Mouse (Mus musculus): ENCODE measurements at regions not wholly inside any gene's neighbourhood (a gene's known extent, or its start where the extent isn't known, plus 50 kb on each side); places are given as distances from the start of the nearest gene placed in this dataset.
A peak's percentile ranks its signal among the peaks of the same experiment; 100 is the strongest.

- H3K79me2 ChIP-seq (replicated peaks; ENCODE audit: control insufficient read depth, insufficient read depth, low read length) = no peaks in the 10 kb centered on the region
- intact Hi-C loops (cut with DNase I) = no loop called here
- H3K4me3 ChIP-seq = no peak overlapping the region
- TF ChIP-seq POLR2A (IDR thresholded peaks at IDR 0.05; ENCODE audit: insufficient read depth, low read depth, low read length) = no peak
- TF ChIP-seq EP300 (IDR thresholded peaks at IDR 0.05; ENCODE audit: insufficient read depth, low read depth, low read length) = 0 out of 2 replicates have a peak, but pooled peaks have one; percentile 35
- TF ChIP-seq CTCF (IDR thresholded peaks at IDR 0.05) = no peak
- no peaks in the 10 kb centered on the region for H3K4me1 ChIP-seq (ENCODE audit: control insufficient read depth, insufficient read depth, low read length)
- 10% methylated on average over 6 of the region's 6 CpGs for WGBS
- H3K9ac ChIP-seq (ENCODE audit: low read depth, low read length) = no peak overlapping the region
- H3K27me3 ChIP-seq (ENCODE audit: control insufficient read depth, insufficient read depth, low read length) = no peaks in the 10 kb centered on the region
- peak; percentile 11 to 63 for DNase-seq
- no peaks in the 10 kb centered on the region for H3K36me3 ChIP-seq (ENCODE audit: control insufficient read depth, insufficient read depth, low read length)
- H3K27ac ChIP-seq = no peak overlapping the region
Measured at GRCm38 (mm10) chr5:121078531-121078930, 68.6 kb upstream of the Rph3a start.

- TF ChIP-seq POLR2A (IDR thresholded peaks at IDR 0.05; ENCODE audit: insufficient read depth, low read depth, low read length) = no peak
- Histone ChIP-seq H3K27me3 (ENCODE audit: control insufficient read depth, insufficient read depth, low read length) (no peaks in the 10 kb centered on the region), H3K36me3 (ENCODE audit: control insufficient read depth, insufficient read depth, low read length) (no peaks in the 10 kb centered on the region), H3K79me2 (replicated peaks; ENCODE audit: control insufficient read depth, insufficient read depth, low read length) (no peaks in the 10 kb centered on the region), H3K9ac (ENCODE audit: low read depth, low read length) (no peak overlapping the region), H3K27ac (no peak overlapping the region), H3K4me3 (no peak overlapping the region), H3K4me1 (ENCODE audit: control insufficient read depth, insufficient read depth, low read length) (no peaks in the 10 kb centered on the region)
- intact Hi-C loops (cut with DNase I) = no loop called here
- 74% methylated on average over 7 of the region's 7 CpGs for whole genome bisulfite sequencing
- no peak for DNase-seq
Measured at GRCm38 (mm10) chr5:121076741-121077140, 66.8 kb upstream of the Rph3a start.

DNA sequence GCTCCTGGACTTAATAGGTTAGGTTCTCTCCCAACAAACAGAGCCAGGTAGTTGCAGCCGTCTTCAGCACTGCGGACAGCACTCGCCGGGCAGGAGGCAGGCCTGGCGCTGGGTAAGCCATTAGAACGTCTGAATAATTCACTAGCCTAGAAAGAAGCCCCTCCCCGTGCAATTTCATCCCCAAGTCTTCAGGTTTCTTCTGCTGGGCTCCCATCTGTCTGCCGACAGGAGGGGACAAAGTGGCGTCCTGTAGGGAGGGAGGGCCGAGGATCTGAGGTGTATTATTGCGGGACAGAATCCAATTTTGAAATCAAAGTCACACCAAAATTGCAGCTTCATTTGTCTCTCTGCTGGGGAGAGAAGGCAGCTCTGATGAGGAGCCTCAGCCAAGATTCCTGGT lies 58.9 kb upstream of the Rph3a start:
- H3K36me3 ChIP-seq (ENCODE audit: control insufficient read depth, insufficient read depth, low read length) = no peaks in the 10 kb centered on the region
- 3% methylated on average over 11 of the region's 11 CpGs for WGBS
- no peak overlapping the region for H3K9ac ChIP-seq (ENCODE audit: low read depth, low read length)
- DNase-seq = peak in 1 of 2 experiments; percentile 34
- no peaks in the 10 kb centered on the region for H3K27me3 ChIP-seq (ENCODE audit: control insufficient read depth, insufficient read depth, low read length)
- H3K79me2 ChIP-seq (replicated peaks; ENCODE audit: control insufficient read depth, insufficient read depth, low read length) = no peaks in the 10 kb centered on the region
- TF ChIP-seq CTCF (IDR thresholded peaks at IDR 0.05) (no peak), POLR2A (IDR thresholded peaks at IDR 0.05; ENCODE audit: insufficient read depth, low read depth, low read length) (no peak), EP300 (IDR thresholded peaks at IDR 0.05; ENCODE audit: insufficient read depth, low read depth, low read length) (no peak)
- no peaks in the 10 kb centered on the region for H3K4me1 ChIP-seq (ENCODE audit: control insufficient read depth, insufficient read depth, low read length)
- H3K27ac ChIP-seq = no peak overlapping the region
- H3K4me3 ChIP-seq = no peak overlapping the region
- intact Hi-C loops (cut with DNase I) = no loop called here

DNA sequence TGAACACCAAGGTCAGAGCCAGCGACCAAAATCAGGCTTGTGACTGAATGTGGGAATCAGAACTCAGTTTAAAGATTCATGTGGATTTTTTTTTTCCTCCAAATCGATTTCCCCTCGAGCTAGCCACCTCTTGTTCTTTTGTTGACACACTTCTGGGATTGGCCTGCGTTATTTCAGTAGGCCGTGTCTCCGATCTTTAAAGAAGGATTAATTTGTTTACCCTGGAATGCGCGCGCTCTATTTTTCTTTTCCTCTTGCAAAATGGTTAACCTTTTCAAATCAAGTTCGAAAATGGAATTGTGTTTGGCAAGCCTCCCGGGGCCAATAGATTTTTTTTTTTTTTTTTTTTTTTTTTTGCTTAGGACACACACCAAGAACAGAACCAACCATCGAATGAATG lies 54.8 kb upstream of the Rph3a start:
- Histone ChIP-seq H3K9ac (ENCODE audit: low read depth, low read length) (no peak overlapping the region), H3K4me3 (no peak overlapping the region), H3K36me3 (ENCODE audit: control insufficient read depth, insufficient read depth, low read length) (no peaks in the 10 kb centered on the region), H3K79me2 (replicated peaks; ENCODE audit: control insufficient read depth, insufficient read depth, low read length) (no peaks in the 10 kb centered on the region), H3K4me1 (ENCODE audit: control insufficient read depth, insufficient read depth, low read length) (no peaks in the 10 kb centered on the region), H3K27me3 (ENCODE audit: control insufficient read depth, insufficient read depth, low read length) (no peaks in the 10 kb centered on the region), H3K27ac (no peak overlapping the region)
- 66% methylated on average over 12 of the region's 12 CpGs for WGBS
- intact Hi-C loops (cut with DNase I) = no loop called here
- no peak for TF ChIP-seq EP300 (IDR thresholded peaks at IDR 0.05; ENCODE audit: insufficient read depth, low read depth, low read length)
- TF ChIP-seq CTCF (IDR thresholded peaks at IDR 0.05) = no peak
- TF ChIP-seq POLR2A (IDR thresholded peaks at IDR 0.05; ENCODE audit: insufficient read depth, low read depth, low read length) = no peak
- no peak for DNase-seq

- no peaks in the 10 kb centered on the region for H3K27me3 ChIP-seq (ENCODE audit: control insufficient read depth, insufficient read depth, low read length)
- no peaks in the 10 kb centered on the region for H3K36me3 ChIP-seq (ENCODE audit: control insufficient read depth, insufficient read depth, low read length)
- H3K4me3 ChIP-seq = no peak overlapping the region
- 38% methylated on average over 4 of the region's 4 CpGs for WGBS
- no peaks in the 10 kb centered on the region for H3K4me1 ChIP-seq (ENCODE audit: control insufficient read depth, insufficient read depth, low read length)
- H3K79me2 ChIP-seq (replicated peaks; ENCODE audit: control insufficient read depth, insufficient read depth, low read length) = no peaks in the 10 kb centered on the region
- H3K9ac ChIP-seq (ENCODE audit: low read depth, low read length) = no peak overlapping the region
- DNase-seq = no peak
- intact Hi-C loops (cut with DNase I) = no loop called here
- TF ChIP-seq POLR2A (IDR thresholded peaks at IDR 0.05; ENCODE audit: insufficient read depth, low read depth, low read length) (no peak), EP300 (IDR thresholded peaks at IDR 0.05; ENCODE audit: insufficient read depth, low read depth, low read length) (no peak), CTCF (IDR thresholded peaks at IDR 0.05) (no peak)
- no peak overlapping the region for H3K27ac ChIP-seq
Measured at GRCm38 (mm10) chr5:121062930-121063584, 53.2 kb upstream of the Rph3a start.

GRCm38 (mm10) chr5:121061688-121062087 lies 51.8 kb upstream of the Rph3a start:
- TF ChIP-seq EP300 (IDR thresholded peaks at IDR 0.05; ENCODE audit: insufficient read depth, low read depth, low read length) (no peak), CTCF (IDR thresholded peaks at IDR 0.05) (no peak), POLR2A (IDR thresholded peaks at IDR 0.05; ENCODE audit: insufficient read depth, low read depth, low read length) (no peak)
- Histone ChIP-seq H3K79me2 (replicated peaks; ENCODE audit: control insufficient read depth, insufficient read depth, low read length) (no peaks in the 10 kb centered on the region), H3K4me1 (ENCODE audit: control insufficient read depth, insufficient read depth, low read length) (no peaks in the 10 kb centered on the region), H3K27ac (no peak overlapping the region), H3K36me3 (ENCODE audit: control insufficient read depth, insufficient read depth, low read length) (no peaks in the 10 kb centered on the region), H3K9ac (ENCODE audit: low read depth, low read length) (no peak overlapping the region), H3K4me3 (no peak overlapping the region), H3K27me3 (ENCODE audit: control insufficient read depth, insufficient read depth, low read length) (no peaks in the 10 kb centered on the region)
- intact Hi-C loops (cut with DNase I) = no loop called here
- 50% methylated on average over 2 of the region's 2 CpGs for WGBS
- no peak for DNase-seq

Data from heart, adult 2 months (tissue).